Comparison of ENCODE assay signal across 15 mouse cellular contexts in the genomic region with DNA sequence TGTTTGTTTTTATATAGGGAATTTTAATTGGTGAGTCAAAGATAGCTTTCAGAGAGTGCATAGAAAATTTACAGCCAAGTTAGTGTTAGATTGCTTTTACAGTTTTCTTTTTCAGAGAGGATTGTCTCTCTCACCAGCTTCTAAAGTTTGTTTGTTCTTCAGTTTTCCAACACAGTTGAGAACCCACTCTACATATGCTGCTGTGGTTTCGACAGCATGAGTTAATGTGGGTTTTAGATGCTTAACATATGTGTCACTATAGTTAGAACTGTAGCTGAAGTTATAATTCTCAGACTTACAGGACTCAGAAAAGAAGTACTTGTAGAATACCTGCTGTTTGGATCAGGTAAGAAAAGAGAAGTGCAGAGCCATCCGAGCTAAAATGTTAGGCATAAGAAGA. TPM values are rescaled to one million over a fixed set of nuclear protein-coding genes. Genes with fewer than 3 reads are reported as not detected.
"Had no signal": no experiment of that assay in that cellular context is flagged by ENCODE, and none has a peak within 500 bp of the region (broad histone marks: within the 10 kb centered on the region; RNA-seq: fewer than 3 reads in every experiment).

No protein-coding gene starts in this region.

- H3K4me1 ChIP-seq: liver, embryonic 13.5 days had no signal

- H3K9ac ChIP-seq: liver, embryonic 13.5 days had no signal

- H3K27ac ChIP-seq: kidney, postnatal 0 days; liver, embryonic 13.5 days had no signal

- H3K4me2 ChIP-seq: liver, embryonic 13.5 days; midbrain, embryonic 11.5 days had no signal

- H3K27me3 ChIP-seq: liver, embryonic 13.5 days had no signal

- H3K4me3 ChIP-seq: left cerebral cortex, adult 2 months; liver, embryonic 13.5 days had no signal

- H3K36me3 ChIP-seq: liver, embryonic 13.5 days had no signal

- DNase-seq: kidney, adult 2 months; kidney, postnatal 25 days; liver, embryonic 13.5 days; lung, adult 2 months; lung, postnatal 14 days; lung, postnatal 4 days; midbrain, embryonic 14.5 days; thymus, adult 2 months; thymus, postnatal 14 days; thymus, postnatal 4 days had no signal

- H3K9me3 ChIP-seq: liver, embryonic 13.5 days had no signal

RNA-seq across cellular contexts. Expression of a gene that starts 25.6 kb away (rescaled TPM):
- total RNA-seq: megakaryocyte progenitor cell, adult 5-6 weeks; megakaryocyte-erythroid progenitor cell, adult 5-6 weeks had no signal
